Mouse (Mus musculus) brain, adult 2 months (tissue): ENCODE data around the gene Pkd2l1.
A peak's percentile ranks its signal among the peaks of the same experiment; 100 is the strongest.

Experiments
- DNase-seq: peaks from one replicate; pipeline ENCODE4 v3.0.0; 2011; ENCODE audit warnings: low read depth, low spot score

Pkd2l1 gene

GRCm38 (mm10) chr19:44106831-44107660, 85.2 kb downstream of the Pkd2l1 start, which contains the start of gene Chuk:
Gene Chuk (minus strand): TSS chr19:44107480.
- peak; percentile 98 for DNase-seq

- DNase-seq = no peak
These were observed 87.8 kb downstream of the Pkd2l1 start for GRCm38 (mm10) chr19:44104393-44104792.

- no peak for DNase-seq
These were observed 89.2 kb downstream of the Pkd2l1 start for GRCm38 (mm10) chr19:44103001-44103400.

DNA sequence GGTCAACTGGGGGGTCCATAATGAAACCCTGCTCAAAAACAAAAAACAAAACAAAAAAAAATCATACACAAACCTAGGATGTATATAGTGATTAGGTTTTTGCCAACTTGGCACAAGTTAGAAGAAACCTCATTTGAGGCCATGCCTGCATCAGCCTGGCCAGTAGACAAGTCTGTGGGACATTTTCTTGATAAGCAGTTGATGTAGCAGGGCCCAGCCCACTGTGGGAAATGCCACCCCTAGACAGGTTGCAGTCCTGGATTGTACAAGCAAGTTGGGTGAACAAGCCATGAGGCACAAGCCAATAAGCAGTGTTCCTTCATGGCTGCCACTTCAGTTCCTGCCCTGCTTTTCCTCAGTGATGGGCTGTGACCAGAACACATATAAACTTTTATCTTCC, 91.4 kb downstream of the Pkd2l1 start:
- DNase-seq = no peak
